ENCODE assay signal across 18 mouse cellular contexts in the genomic region with DNA sequence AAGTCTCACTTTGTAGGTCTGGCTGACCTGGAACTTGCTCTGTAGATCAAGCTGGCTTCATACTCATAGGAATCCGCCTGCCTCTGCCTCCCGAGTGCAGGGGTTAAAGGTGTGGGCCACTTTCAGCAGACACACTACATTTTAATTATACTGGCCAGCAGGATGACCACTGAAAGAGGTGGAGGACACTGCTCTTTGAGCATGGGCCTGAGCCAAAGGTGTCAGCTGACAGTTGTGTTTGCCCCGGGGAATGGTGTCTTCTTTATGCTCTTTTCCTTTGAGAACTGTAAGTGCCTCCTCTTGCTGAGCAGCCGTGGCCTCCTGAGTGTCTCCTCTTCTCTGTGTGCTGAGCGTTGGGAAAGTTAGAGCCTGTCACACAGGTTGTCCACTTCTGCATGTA.
"Had no signal": no experiment of that assay in that cellular context is flagged by ENCODE, and none has a peak within 500 bp of the region (broad histone marks: within the 10 kb centered on the region; RNA-seq: fewer than 3 reads in every experiment).

No protein-coding gene starts in this region.

- DNase-seq: lung, embryonic 14.5 days; lung, postnatal 10 days; lung, postnatal 4 days; midbrain, embryonic 14.5 days; retina, postnatal 1 day; right cerebral cortex, adult 18-20 months; right cerebral cortex, postnatal 25 days; right cerebral cortex, postnatal 4 days; spleen, adult 18-20 months; thymus, adult 18-20 months; thymus, postnatal 14 days; thymus, postnatal 36 days had no signal

- H3K9me3 ChIP-seq: midbrain, embryonic 10.5 days; midbrain, embryonic 12.5 days; neural tube, embryonic 13.5 days; neural tube, embryonic 15.5 days had no signal

- H3K27ac ChIP-seq: midbrain, embryonic 10.5 days; midbrain, embryonic 12.5 days; neural tube, embryonic 13.5 days; neural tube, embryonic 15.5 days had no signal

- ATAC-seq: midbrain, embryonic 16.5 days had no signal

- H3K4me2 ChIP-seq: lung, embryonic 14.5 days; midbrain, embryonic 12.5 days; neural tube, embryonic 13.5 days; neural tube, embryonic 15.5 days had no signal

- H3K36me3 ChIP-seq: midbrain, embryonic 10.5 days; midbrain, embryonic 12.5 days; neural tube, embryonic 13.5 days; neural tube, embryonic 15.5 days had no signal

- H3K4me3 ChIP-seq: midbrain, embryonic 10.5 days; midbrain, embryonic 12.5 days; myocyte; neural tube, embryonic 13.5 days; neural tube, embryonic 15.5 days had no signal

- H3K9ac ChIP-seq: lung, embryonic 14.5 days; midbrain, embryonic 12.5 days; neural tube, embryonic 13.5 days; neural tube, embryonic 15.5 days had no signal

- H3K27me3 ChIP-seq: midbrain, embryonic 12.5 days; neural tube, embryonic 13.5 days; neural tube, embryonic 15.5 days had no signal
